Mouse (Mus musculus) hindbrain, embryonic 11.5 days (tissue): ENCODE results near the gene Hmga1. TPM values are rescaled to one million over a fixed set of nuclear protein-coding genes. Genes with fewer than 3 reads are reported as not detected.
A peak's percentile ranks its signal among the peaks of the same experiment; 100 is the strongest.

Experiments
- ATAC-seq: fragments of 200-750 bp; cut with Nextera tagmentation; 2 replicates; pipeline ENCODE4 v1.8.0; 2017; ENCODE audit warnings: mild to moderate bottlenecking, moderate TSS enrichment, moderate library complexity; ENCODE audit not compliant: low FRiP score
- DNase-seq: peaks from one replicate; pipeline ENCODE4 v3.0.0-alpha.2; 2015; ENCODE audit warnings: low spot score
- H3K27ac ChIP-seq: fragments of 300-500 bp; sonication (generic); 2 replicates; pipeline ENCODE4 v1.5.1; 2014; ENCODE audit warnings: mild to moderate bottlenecking, low read depth, low read length
- H3K27me3 ChIP-seq: fragments of 300-500 bp; sonication (generic); 2 replicates; pipeline ENCODE4 v1.6.1; 2014; ENCODE audit warnings: mild to moderate bottlenecking, low read length, moderate library complexity, mixed read lengths; ENCODE audit not compliant: control insufficient read depth, insufficient read depth
- H3K36me3 ChIP-seq: fragments of 300-500 bp; sonication (generic); 2 replicates; pipeline ENCODE4 v1.6.1; 2014; ENCODE audit warnings: mild to moderate bottlenecking, low read length, moderate library complexity, mixed read lengths; ENCODE audit not compliant: control insufficient read depth, insufficient read depth
- H3K4me1 ChIP-seq: fragments of 300-500 bp; sonication (generic); replicated peaks from 2 replicates; pipeline ENCODE4 v1.6.1; 2014; ENCODE audit warnings: low read length, mixed read lengths; ENCODE audit not compliant: control insufficient read depth, insufficient read depth
- H3K4me2 ChIP-seq: fragments of 300-500 bp; sonication (generic); replicated peaks from 2 replicates; pipeline ENCODE4 v1.6.1; 2014; ENCODE audit warnings: mild to moderate bottlenecking, low read depth, low read length
- H3K4me3 ChIP-seq: fragments of 300-500 bp; sonication (generic); 2 replicates; pipeline ENCODE4 v1.5.1; 2014; ENCODE audit warnings: low read depth, low read length
- H3K9ac ChIP-seq: fragments of 300-500 bp; sonication (generic); 2 replicates; pipeline ENCODE4 v1.6.1; 2014; ENCODE audit warnings: low read depth, low read length
- H3K9me3 ChIP-seq: fragments of 300-500 bp; sonication (generic); 2 replicates; pipeline ENCODE4 v1.6.1; 2016; ENCODE audit warnings: low read length; ENCODE audit not compliant: control insufficient read depth
- WGBS: fragments of 180-500 bp; shearing (Covaris S2); extraction: QIAGEN DNeasy Blood & Tissue Kit; methylation state at CpG from one replicate; pipeline ENCODE4 v1.1.7; 2014; 5-methylcytosine and 5-hydroxymethylcytosine counted together
- polyA plus RNA-seq: library from polyadenylated mRNA; unstranded; fragments of >200 nt; fragmentation: Nextera tagmentation; extraction: Ambion mirVana; gene quantifications from 2 replicates; pipeline ENCODE4 v1.2.1, GENCODE M21; 2014

Hmga1 gene
- polyA plus RNA-seq, 1 experiment from 2014 or later, result 305 TPM

GRCm38 (mm10) chr17:27573772-27574320 lies 17.5 kb downstream of the Hmga1 start:
- H3K36me3 ChIP-seq, result no peaks in the 10 kb centered on the region; the same call in 1 of the 2 replicates
- 86% methylated on average over 10 of the region's 10 CpGs for WGBS
- no peaks in the 10 kb centered on the region for H3K4me1 ChIP-seq

GRCm38 (mm10) chr17:27574470-27575115 lies 18.3 kb downstream of the Hmga1 start:
- ATAC-seq (no peak), DNase-seq (no peak)
- Histone ChIP-seq H3K27ac (no peak overlapping the region), H3K36me3 (peaks cover 3% of the 10 kb centered on the region), H3K9me3 (no peaks in the 10 kb centered on the region), H3K27me3 (no peaks in the 10 kb centered on the region), H3K9ac (no peak overlapping the region), H3K4me1 (no peaks in the 10 kb centered on the region), H3K4me2 (no peak overlapping the region), H3K4me3 (no peak overlapping the region)
- WGBS, result 95% methylated on average over 15 of the region's 16 CpGs

More at GRCm38 (mm10) chr17:27573772-27574320, 17.5 kb downstream of the Hmga1 start:
- Histone ChIP-seq H3K27me3 (no peaks in the 10 kb centered on the region), H3K27ac (no peak overlapping the region), H3K4me2 (no peak overlapping the region), H3K4me3 (no peak overlapping the region), H3K9me3 (no peaks in the 10 kb centered on the region), H3K9ac (no peak overlapping the region)
- no peak for DNase-seq
- no peak for ATAC-seq

GRCm38 (mm10) chr17:27575116-27575776 lies 18.9 kb downstream of the Hmga1 start:
- WGBS, result 91% methylated on average over 10 of the region's 10 CpGs
- Histone ChIP-seq H3K4me1 (no peaks in the 10 kb centered on the region), H3K9ac (no peak overlapping the region), H3K4me3 (no peak overlapping the region), H3K4me2 (no peak overlapping the region), H3K27me3 (no peaks in the 10 kb centered on the region), H3K36me3 (peaks cover 3% of the 10 kb centered on the region), H3K9me3 (no peaks in the 10 kb centered on the region), H3K27ac (no peak overlapping the region)
- no peak for ATAC-seq
- no peak for DNase-seq

- WGBS, result 96% methylated on average over 7 of the region's 7 CpGs
- ATAC-seq (no peak), DNase-seq (no peak)
- H3K36me3 ChIP-seq, result peaks cover 3% of the 10 kb centered on the region
- no peak overlapping the region for H3K4me2 ChIP-seq
- H3K9me3 ChIP-seq, result no peaks in the 10 kb centered on the region
- H3K4me3 ChIP-seq, result no peak overlapping the region
- H3K27ac ChIP-seq, result no peak overlapping the region
- H3K9ac ChIP-seq, result no peak overlapping the region
- no peaks in the 10 kb centered on the region for H3K4me1 ChIP-seq
- no peaks in the 10 kb centered on the region for H3K27me3 ChIP-seq
These were observed 19.8 kb downstream of the Hmga1 start for GRCm38 (mm10) chr17:27576056-27576455.

- Histone ChIP-seq H3K4me2 (no peak overlapping the region), H3K36me3 (peaks cover 9% of the 10 kb centered on the region), H3K9ac (no peak overlapping the region), H3K4me1 (no peaks in the 10 kb centered on the region), H3K27me3 (no peaks in the 10 kb centered on the region), H3K9me3 (no peaks in the 10 kb centered on the region), H3K27ac (no peak overlapping the region), H3K4me3 (no peak overlapping the region)
- 78% methylated on average over 6 of the region's 6 CpGs for WGBS
- peak; percentile 30 for DNase-seq
- no peak for ATAC-seq
These were observed 21.2 kb downstream of the Hmga1 start for GRCm38 (mm10) chr17:27577468-27577867.

GRCm38 (mm10) chr17:27578487-27578886 lies 22.2 kb downstream of the Hmga1 start:
- no peak overlapping the region for H3K27ac ChIP-seq
- no peak for ATAC-seq
- no peak overlapping the region for H3K4me2 ChIP-seq
- H3K4me3 ChIP-seq, result no peak overlapping the region
- H3K9ac ChIP-seq, result no peak overlapping the region
- 95% methylated on average over 10 of the region's 10 CpGs for WGBS
- H3K27me3 ChIP-seq, result no peaks in the 10 kb centered on the region
- no peaks in the 10 kb centered on the region for H3K9me3 ChIP-seq
- no peaks in the 10 kb centered on the region for H3K4me1 ChIP-seq
- H3K36me3 ChIP-seq, result peaks cover 9% of the 10 kb centered on the region
- DNase-seq, result no peak

- DNase-seq, result no peak
- Histone ChIP-seq H3K4me2 (no peak overlapping the region), H3K27me3 (no peaks in the 10 kb centered on the region), H3K36me3 (peaks cover 11% of the 10 kb centered on the region), H3K9ac (no peak overlapping the region), H3K27ac (no peak overlapping the region), H3K9me3 (no peaks in the 10 kb centered on the region), H3K4me3 (no peak overlapping the region), H3K4me1 (no peaks in the 10 kb centered on the region)
- 97% methylated on average over 8 of the region's 8 CpGs for WGBS
- ATAC-seq, result no peak
These were observed 23.5 kb downstream of the Hmga1 start for GRCm38 (mm10) chr17:27579816-27580215.

GRCm38 (mm10) chr17:27580392-27581068 lies 24.2 kb downstream of the Hmga1 start:
- Histone ChIP-seq H3K9ac (no peak overlapping the region), H3K4me3 (no peak overlapping the region), H3K27ac (no peak overlapping the region), H3K9me3 (no peaks in the 10 kb centered on the region), H3K4me1 (no peaks in the 10 kb centered on the region), H3K36me3 (peaks cover 11% of the 10 kb centered on the region), H3K27me3 (no peaks in the 10 kb centered on the region), H3K4me2 (no peak overlapping the region)
- DNase-seq (no peak), ATAC-seq (no peak)
- 92% methylated on average over 20 of the region's 20 CpGs for WGBS
